ENCODE assay signal across 26 mouse cellular contexts in genomic region chr10:19510047-19510446, GRCm38 (mm10).
"Had no signal": no experiment of that assay in that cellular context is flagged by ENCODE, and none has a peak within 500 bp of the region (broad histone marks: within the 10 kb centered on the region; RNA-seq: fewer than 3 reads in every experiment).

No protein-coding gene starts in this region.

- H3K9ac ChIP-seq: heart, embryonic 12.5 days; hindbrain, embryonic 12.5 days; hindbrain, embryonic 14.5 days; intestine, embryonic 15.5 days; liver, embryonic 13.5 days; liver, embryonic 15.5 days had no signal

- H3K9me3 ChIP-seq: heart, embryonic 10.5 days; heart, embryonic 12.5 days; hindbrain, embryonic 10.5 days; hindbrain, embryonic 12.5 days; intestine, embryonic 15.5 days; liver, embryonic 13.5 days; liver, embryonic 15.5 days had no signal

- H3K4me1 ChIP-seq: heart, embryonic 12.5 days; intestine, embryonic 15.5 days; liver, embryonic 13.5 days; liver, embryonic 15.5 days had no signal

- H3K27me3 ChIP-seq: heart, embryonic 12.5 days; hindbrain, embryonic 12.5 days; intestine, embryonic 15.5 days; liver, embryonic 13.5 days; liver, embryonic 15.5 days had no signal

- ATAC-seq: hindbrain, embryonic 16.5 days; inflammation-experienced regulatory T-cells, adult 6 months; intestine, embryonic 15.5 days; intestine, postnatal 0 days had no signal

- H3K36me3 ChIP-seq: heart, embryonic 10.5 days; heart, embryonic 12.5 days; hindbrain, embryonic 10.5 days; hindbrain, embryonic 12.5 days; intestine, embryonic 15.5 days; liver, embryonic 13.5 days; liver, embryonic 15.5 days had no signal

- H3K4me2 ChIP-seq: heart, embryonic 12.5 days; hindbrain, embryonic 12.5 days; hindbrain, embryonic 14.5 days; intestine, embryonic 15.5 days; liver, embryonic 11.5 days; liver, embryonic 13.5 days; liver, embryonic 15.5 days had no signal

- DNase-seq: gastrocnemius, adult 2 months; gastrocnemius, postnatal 10 days; gastrocnemius, postnatal 25 days; heart, adult 18-20 months; heart, postnatal 10 days; heart, postnatal 4 days; kidney, adult 18-20 months; kidney, adult 8-10 months; kidney, postnatal 10 days; kidney, postnatal 25 days; kidney, postnatal 4 days; liver; liver, embryonic 13.5 days had no signal

- H3K4me3 ChIP-seq: gastrocnemius, adult 2 months; heart, embryonic 10.5 days; heart, embryonic 12.5 days; hindbrain, embryonic 10.5 days; hindbrain, embryonic 12.5 days; intestine, embryonic 15.5 days; layer of hippocampus, adult 2 months; left cerebral cortex, adult 2 months; liver, embryonic 13.5 days; liver, embryonic 15.5 days had no signal

- H3K27ac ChIP-seq: gastrocnemius, adult 2 months; heart, embryonic 10.5 days; hindbrain, embryonic 10.5 days; hindbrain, embryonic 12.5 days; hindbrain, embryonic 14.5 days; intestine, embryonic 15.5 days; layer of hippocampus, adult 2 months; left cerebral cortex, adult 2 months; liver, embryonic 13.5 days; liver, embryonic 15.5 days had no signal
